Mouse (Mus musculus) embryonic facial prominence, embryonic 13.5 days (tissue): ENCODE data around the gene Prss48. TPM values are rescaled to one million over a fixed set of nuclear protein-coding genes. Genes with fewer than 3 reads are reported as not detected.
"Not testable (repeated sequence)": the region's sequence is repeated elsewhere in the genome, so short reads cannot be mapped to it uniquely, and the experiment has no call there.

Experiments used
- ATAC-seq: fragments of 200-750 bp; cut with Nextera tagmentation; 2 replicates; pipeline ENCODE4 v1.8.0; 2017; ENCODE audit warnings: low read depth; ENCODE audit not compliant: insufficient number of reproducible peaks, insufficient read depth, low FRiP score, low TSS enrichment
- H3K27ac ChIP-seq: fragments of 300-500 bp; sonication (generic); 2 replicates; pipeline ENCODE4 v1.5.1; 2015; ENCODE audit warnings: moderate library complexity, mild to moderate bottlenecking, inconsistent platforms
- H3K27me3 ChIP-seq: fragments of 300-500 bp; sonication (generic); 2 replicates; pipeline ENCODE4 v1.6.1; 2015; ENCODE audit warnings: mild to moderate bottlenecking, inconsistent platforms
- H3K36me3 ChIP-seq: fragments of 300-500 bp; sonication (generic); 2 replicates; pipeline ENCODE4 v1.6.1; 2015; ENCODE audit warnings: mild to moderate bottlenecking, inconsistent platforms
- H3K4me1 ChIP-seq: fragments of 300-500 bp; sonication (generic); 2 replicates; pipeline ENCODE4 v1.6.1; 2015; ENCODE audit warnings: inconsistent platforms
- H3K4me2 ChIP-seq: fragments of 300-500 bp; sonication (generic); 2 replicates; pipeline ENCODE4 v1.6.1; 2015; ENCODE audit warnings: moderate library complexity, mild to moderate bottlenecking, inconsistent platforms
- H3K4me3 ChIP-seq: fragments of 300-500 bp; sonication (generic); 2 replicates; pipeline ENCODE4 v1.5.1; 2015; ENCODE audit warnings: mild to moderate bottlenecking, inconsistent platforms
- H3K9ac ChIP-seq: fragments of 300-500 bp; sonication (generic); 2 replicates; pipeline ENCODE4 v1.6.1; 2015; ENCODE audit warnings: mild to moderate bottlenecking, inconsistent platforms
- H3K9me3 ChIP-seq: fragments of 300-500 bp; sonication (generic); 2 replicates; pipeline ENCODE4 v1.6.1; 2016; ENCODE audit warnings: inconsistent platforms
- WGBS: fragments of 180-500 bp; shearing (Covaris S2); methylation state at CpG from one replicate; pipeline ENCODE4 v1.1.7; 2015; ENCODE audit warnings: mixed read lengths; 5-methylcytosine and 5-hydroxymethylcytosine counted together
- polyA plus RNA-seq: library from polyadenylated mRNA; unstranded; fragments of >200 nt; fragmentation: Nextera tagmentation; extraction: Ambion mirVana; gene quantifications from 2 replicates; pipeline ENCODE4 v1.2.1, GENCODE M21; 2015

The Prss48 gene
- polyA plus RNA-seq, 1 experiment from 2014 or later = 0.22 TPM

- Histone ChIP-seq H3K36me3 (no peaks in the 10 kb centered on the region), H3K27me3 (no peaks in the 10 kb centered on the region), H3K4me1 (peaks cover 12% of the 10 kb centered on the region; the same call in 1 of the 2 replicates), H3K9ac (no peak overlapping the region), H3K27ac (no peak overlapping the region; the same call in 1 of the 2 replicates), H3K9me3 (no peaks in the 10 kb centered on the region), H3K4me2 (no peak overlapping the region), H3K4me3 (no peak overlapping the region)
- no peak for ATAC-seq
- WGBS = 62% methylated on average over 4 of the region's 4 CpGs
Measured at GRCm38 (mm10) chr3:85994645-85995044, 7.6 kb downstream of the Prss48 start.

GRCm38 (mm10) chr3:85993744-85994143, 8.5 kb downstream of the Prss48 start:
- H3K27ac ChIP-seq = no peak overlapping the region
- H3K36me3 ChIP-seq = peaks cover under 1% of the 10 kb centered on the region; the same call in 1 of the 2 replicates
- H3K4me1 ChIP-seq = peaks cover 12% of the 10 kb centered on the region; the same call in 1 of the 2 replicates
- WGBS = 65% methylated on average over 11 of the region's 11 CpGs
- no peak overlapping the region for H3K4me3 ChIP-seq
- no peaks in the 10 kb centered on the region for H3K9me3 ChIP-seq
- no peak for ATAC-seq
- H3K27me3 ChIP-seq = no peaks in the 10 kb centered on the region
- H3K9ac ChIP-seq = no peak overlapping the region
- no peak overlapping the region for H3K4me2 ChIP-seq

GRCm38 (mm10) chr3:85991802-85992156, 10.5 kb downstream of the Prss48 start:
- no peak for ATAC-seq
- no peak overlapping the region for H3K4me2 ChIP-seq
- no peak overlapping the region for H3K27ac ChIP-seq
- H3K9me3 ChIP-seq = no peaks in the 10 kb centered on the region
- H3K9ac ChIP-seq = no peak overlapping the region
- no peaks in the 10 kb centered on the region for H3K27me3 ChIP-seq
- 75% methylated on average over 5 of the region's 5 CpGs for WGBS
- H3K36me3 ChIP-seq = peaks cover 7% of the 10 kb centered on the region
- H3K4me3 ChIP-seq = no peak overlapping the region
- H3K4me1 ChIP-seq = peaks cover 12% of the 10 kb centered on the region; the same call in 1 of the 2 replicates

GRCm38 (mm10) chr3:85991140-85991801, 11.0 kb downstream of the Prss48 start:
- Histone ChIP-seq H3K4me2 (no peak overlapping the region), H3K4me3 (no peak overlapping the region), H3K27ac (no peak overlapping the region), H3K9me3 (no peaks in the 10 kb centered on the region), H3K4me1 (peaks cover 12% of the 10 kb centered on the region; the same call in 1 of the 2 replicates), H3K36me3 (peaks cover 7% of the 10 kb centered on the region), H3K27me3 (no peaks in the 10 kb centered on the region), H3K9ac (no peak overlapping the region)
- WGBS = 68% methylated on average over 6 of the region's 6 CpGs
- ATAC-seq = no peak

GRCm38 (mm10) chr3:85987225-85987624, 15.1 kb downstream of the Prss48 start:
- WGBS = 84% methylated on average over 2 of the region's 2 CpGs
- no peak for ATAC-seq

GRCm38 (mm10) chr3:85984537-85984936, 17.8 kb downstream of the Prss48 start:
- Histone ChIP-seq H3K27me3 (no peaks in the 10 kb centered on the region), H3K4me1 (no peaks in the 10 kb centered on the region), H3K9me3 (no peaks in the 10 kb centered on the region), H3K4me2 (no peak overlapping the region), H3K9ac (no peak overlapping the region), H3K36me3 (peaks cover 7% of the 10 kb centered on the region), H3K4me3 (no peak overlapping the region), H3K27ac (no peak overlapping the region)
- 89% methylated on average over 6 of the region's 6 CpGs for WGBS
- ATAC-seq = no peak

More at GRCm38 (mm10) chr3:85987225-85987624, 15.1 kb downstream of the Prss48 start:
- H3K4me2 ChIP-seq = no peak overlapping the region
- no peak overlapping the region for H3K4me3 ChIP-seq
- H3K9me3 ChIP-seq = no peaks in the 10 kb centered on the region
- H3K4me1 ChIP-seq = no peaks in the 10 kb centered on the region
- H3K9ac ChIP-seq = no peak overlapping the region
- no peak overlapping the region for H3K27ac ChIP-seq
- no peaks in the 10 kb centered on the region for H3K27me3 ChIP-seq
- H3K36me3 ChIP-seq = peaks cover 7% of the 10 kb centered on the region

- not testable (repeated sequence) for H3K4me3 ChIP-seq
- 83% methylated on average over 3 of the region's 3 CpGs for WGBS
Measured at GRCm38 (mm10) chr3:85981761-85982160, 20.5 kb downstream of the Prss48 start.

GRCm38 (mm10) chr3:85980036-85980435, 22.3 kb downstream of the Prss48 start:
- Histone ChIP-seq H3K4me2 (no peak overlapping the region), H3K9ac (no peak overlapping the region), H3K4me3 (no peak overlapping the region), H3K9me3 (no peaks in the 10 kb centered on the region), H3K27me3 (no peaks in the 10 kb centered on the region), H3K27ac (no peak overlapping the region), H3K36me3 (no peaks in the 10 kb centered on the region), H3K4me1 (peaks cover 10% of the 10 kb centered on the region)
- no peak for ATAC-seq
- 96% methylated on average over 4 of the region's 4 CpGs for WGBS

More at GRCm38 (mm10) chr3:85981761-85982160, 20.5 kb downstream of the Prss48 start:
- not testable (repeated sequence) for H3K4me2 ChIP-seq, H3K27ac ChIP-seq, H3K27me3 ChIP-seq, H3K36me3 ChIP-seq, H3K9me3 ChIP-seq, ATAC-seq, H3K9ac ChIP-seq
- peaks cover 10% of the 10 kb centered on the region for H3K4me1 ChIP-seq

GRCm38 (mm10) chr3:85974451-85974850, 27.8 kb downstream of the Prss48 start:
- H3K27ac ChIP-seq = no peak overlapping the region

GRCm38 (mm10) chr3:85973376-85974140, 28.7 kb downstream of the Prss48 start:
- Histone ChIP-seq H3K27me3 (no peaks in the 10 kb centered on the region), H3K27ac (no peak overlapping the region), H3K36me3 (no peaks in the 10 kb centered on the region), H3K9me3 (no peaks in the 10 kb centered on the region), H3K4me1 (peaks cover 27% of the 10 kb centered on the region), H3K4me3 (no peak overlapping the region), H3K9ac (no peak overlapping the region), H3K4me2 (peak overlapping the region; percentile 67)
- ATAC-seq = no peak
- 86% methylated on average over 10 of the region's 10 CpGs for WGBS

More at GRCm38 (mm10) chr3:85974451-85974850, 27.8 kb downstream of the Prss48 start:
- WGBS = 87% methylated on average over 4 of the region's 4 CpGs
- no peak overlapping the region for H3K4me3 ChIP-seq
- no peak overlapping the region for H3K4me2 ChIP-seq
- no peaks in the 10 kb centered on the region for H3K27me3 ChIP-seq
- H3K4me1 ChIP-seq = peaks cover 33% of the 10 kb centered on the region
- no peaks in the 10 kb centered on the region for H3K9me3 ChIP-seq
- no peaks in the 10 kb centered on the region for H3K36me3 ChIP-seq
- no peak for ATAC-seq
- H3K9ac ChIP-seq = no peak overlapping the region

GRCm38 (mm10) chr3:85971599-85971975, 30.7 kb downstream of the Prss48 start:
- H3K9ac ChIP-seq = peak overlapping the region; percentile 87
- H3K9me3 ChIP-seq = no peaks in the 10 kb centered on the region
- no peak overlapping the region for H3K27ac ChIP-seq
- ATAC-seq = no peak
- no peaks in the 10 kb centered on the region for H3K36me3 ChIP-seq
- peak overlapping the region; percentile 67 for H3K4me2 ChIP-seq
- WGBS = 2% methylated on average over 13 of the region's 13 CpGs
- peaks cover 23% of the 10 kb centered on the region for H3K4me1 ChIP-seq
- H3K27me3 ChIP-seq = no peaks in the 10 kb centered on the region
- peak overlapping the region; percentile 82 for H3K4me3 ChIP-seq
